Mouse (Mus musculus): Measurements from ENCODE around the gene Hfe2.
A peak's percentile ranks its signal among the peaks of the same experiment; 100 is the strongest.
"Not testable (repeated sequence)": the region's sequence is repeated elsewhere in the genome, so short reads cannot be mapped to it uniquely, and the experiment has no call there.

The Hfe2 gene

GRCm38 (mm10) chr3:96496620-96497275 lies 28.2 kb upstream of the Hfe2 start:
- not testable (repeated sequence) for DNase-seq (ENCODE audit: low spot score)

DNA sequence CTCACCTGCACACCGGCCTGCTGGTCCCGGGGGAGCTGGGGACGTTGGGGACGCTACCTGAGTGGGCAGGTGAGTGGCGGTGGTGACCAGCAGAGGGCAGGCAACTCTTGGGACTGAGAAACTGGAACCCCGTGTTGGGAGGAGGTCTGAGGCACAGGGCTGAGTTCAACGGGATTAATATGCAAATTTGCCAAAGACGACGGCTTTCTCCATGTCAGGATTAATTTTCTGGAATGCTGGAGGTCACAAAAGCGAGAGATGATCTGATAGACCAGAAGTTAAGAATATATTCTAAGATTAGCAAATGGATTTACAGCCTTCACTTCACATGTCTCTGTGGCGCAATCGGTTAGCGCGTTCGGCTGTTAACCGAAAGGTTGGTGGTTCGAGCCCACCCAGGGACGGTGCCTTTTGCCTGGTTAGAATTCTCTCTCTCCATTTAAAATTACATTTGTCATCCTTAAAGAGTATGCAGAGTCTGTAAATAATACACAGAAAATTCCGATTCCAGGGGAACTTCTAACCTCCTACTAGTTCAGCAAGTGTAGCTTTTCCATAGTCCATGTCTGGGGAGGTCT lies 27.4 kb upstream of the Hfe2 start:
- DNase-seq (ENCODE audit: low spot score), result peak; percentile 84

DNA sequence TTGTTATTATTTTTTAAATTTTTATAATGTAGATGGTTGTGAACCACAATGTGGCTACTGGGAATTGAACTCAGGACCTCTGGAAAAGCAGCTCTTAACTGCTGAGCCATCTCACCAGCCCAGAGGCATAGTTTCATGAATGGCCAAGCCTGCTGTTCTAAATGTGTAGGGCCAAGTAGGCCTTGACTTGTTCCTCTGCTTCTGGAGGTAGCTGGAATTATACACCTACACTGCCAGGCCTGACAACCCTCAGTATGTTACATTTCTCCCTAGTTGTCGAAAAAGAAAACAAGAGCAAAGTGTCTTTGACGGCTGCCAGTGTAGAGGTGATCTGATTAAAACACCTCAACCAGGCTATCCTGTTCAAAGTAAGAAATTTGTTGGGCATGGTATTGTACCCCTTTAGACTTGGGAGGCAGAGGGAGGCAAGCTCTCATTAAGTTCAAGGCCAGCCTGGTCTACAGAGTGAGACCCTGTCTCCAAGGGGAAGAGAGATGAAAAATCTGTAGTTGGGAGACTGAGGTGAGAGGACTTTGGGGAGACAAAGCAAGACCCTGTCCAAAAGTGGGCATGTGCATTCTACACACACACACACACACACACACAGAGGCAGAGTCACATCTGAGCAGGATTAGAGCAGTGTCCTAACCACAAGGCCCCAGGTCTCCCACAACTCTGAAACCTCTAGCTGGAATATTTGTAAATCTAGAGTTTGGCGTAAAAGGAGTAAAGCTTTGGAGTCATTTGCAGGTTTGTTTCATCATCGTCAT lies 26.3 kb upstream of the Hfe2 start:
- DNase-seq (ENCODE audit: low spot score), result no peak

- peak; percentile 86 for DNase-seq (ENCODE audit: low spot score)
Measured at GRCm38 (mm10) chr3:96499481-96500288, 25.3 kb upstream of the Hfe2 start.

GRCm38 (mm10) chr3:96500289-96500621 lies 24.7 kb upstream of the Hfe2 start:
- DNase-seq (ENCODE audit: low spot score), result peak; percentile 97

- DNase-seq (ENCODE audit: low spot score), result peak; percentile 92
Measured at GRCm38 (mm10) chr3:96500691-96501265, 24.2 kb upstream of the Hfe2 start.

DNA sequence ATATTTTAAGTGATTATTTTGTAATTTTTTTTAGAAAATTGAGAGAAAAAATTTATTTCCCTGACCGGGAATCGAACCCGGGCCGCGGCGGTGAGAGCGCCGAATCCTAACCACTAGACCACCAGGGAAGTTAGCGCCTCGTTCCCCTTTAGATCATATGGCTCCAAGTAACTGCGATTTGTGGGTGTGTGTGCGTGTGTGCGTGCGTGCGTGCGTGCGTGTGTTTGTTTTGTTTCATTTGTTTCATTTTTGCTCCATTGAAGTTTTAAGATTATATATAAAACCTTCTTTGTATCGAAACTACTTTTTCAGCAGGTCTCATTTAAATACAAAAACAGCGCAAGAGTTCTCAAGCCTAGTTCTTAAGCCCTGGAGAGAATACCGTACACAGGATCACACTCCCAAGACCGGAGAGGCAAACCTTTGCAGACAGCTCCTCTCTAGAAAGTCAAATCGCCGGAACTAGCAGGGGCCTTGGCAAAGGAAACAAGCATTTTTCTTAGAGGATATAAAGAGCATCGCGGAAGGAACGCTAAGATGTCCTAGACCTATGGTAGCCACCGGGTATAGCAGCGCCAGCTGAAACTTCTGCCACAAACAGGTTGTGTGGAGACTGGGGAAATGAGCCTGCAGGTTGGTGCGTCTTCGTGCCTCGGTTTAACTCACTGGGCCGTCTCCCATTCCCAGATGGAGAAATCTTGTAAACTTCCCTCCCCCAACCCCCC lies 23.4 kb upstream of the Hfe2 start:
- DNase-seq (ENCODE audit: low spot score), result peak; percentile 92

DNA sequence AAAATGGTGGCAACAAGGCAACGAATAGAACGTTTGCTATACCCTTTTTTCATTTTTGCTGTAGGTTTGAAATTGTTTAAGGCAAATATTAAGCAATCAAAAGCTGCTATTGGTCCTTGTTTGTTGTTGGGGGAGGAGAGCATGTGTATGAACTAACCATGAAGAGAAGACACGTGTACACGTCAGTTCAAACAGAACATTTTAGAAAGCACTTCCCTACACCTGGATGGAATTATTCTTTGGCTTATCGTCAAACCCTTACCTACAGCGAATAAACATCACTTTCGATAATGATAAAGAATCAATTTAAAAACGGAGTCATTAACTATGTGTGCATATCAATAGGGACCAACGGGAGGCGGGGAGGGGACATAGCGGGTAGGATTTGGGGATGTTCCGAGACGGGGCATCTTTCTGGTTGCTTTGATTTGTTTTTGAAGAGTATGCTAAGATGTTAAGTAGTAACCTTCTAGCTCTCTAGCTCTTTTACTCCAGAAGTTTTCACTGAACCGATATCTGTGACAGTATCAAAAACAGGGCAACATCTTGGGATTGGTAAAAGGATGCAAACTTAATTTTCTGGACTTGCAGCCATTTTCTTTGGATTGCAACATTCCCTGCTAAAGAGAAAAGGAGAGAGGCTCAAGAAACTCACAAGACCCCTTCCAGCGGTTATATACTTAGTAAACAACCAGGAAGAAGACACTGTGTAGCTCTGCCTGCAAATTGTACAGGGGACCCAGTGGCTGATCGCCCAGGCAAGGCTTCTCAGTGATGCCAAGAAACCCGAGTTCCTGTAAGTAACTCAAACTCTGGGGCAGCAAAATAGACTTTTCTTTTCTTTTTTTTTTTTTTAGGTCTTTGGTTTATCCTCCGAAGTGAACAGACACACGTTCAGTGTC lies 22.5 kb upstream of the Hfe2 start:
- no peak for DNase-seq (ENCODE audit: low spot score)

DNA sequence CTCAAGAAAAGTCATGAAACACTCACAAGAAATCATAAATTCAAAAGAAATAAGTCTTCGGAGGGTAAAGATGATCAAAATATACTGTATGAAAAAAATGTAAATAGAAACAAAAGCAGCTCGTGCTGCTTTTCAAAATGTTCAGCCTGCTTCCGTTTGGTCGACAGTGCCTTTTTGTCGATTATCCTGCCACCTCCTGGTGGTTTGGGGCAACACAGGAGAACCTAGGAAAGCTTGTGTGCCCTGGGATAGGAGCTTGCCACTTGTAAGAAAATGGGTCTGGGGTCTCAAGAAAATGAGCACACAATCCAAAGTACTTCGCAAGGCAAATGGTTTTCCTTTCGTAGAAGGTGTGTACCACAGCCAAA lies 21.9 kb upstream of the Hfe2 start:
- peak; percentile 80 for DNase-seq (ENCODE audit: low spot score)

GRCm38 (mm10) chr3:96503946-96504345 lies 21.0 kb upstream of the Hfe2 start:
- DNase-seq (ENCODE audit: low spot score), result no peak

- DNase-seq (ENCODE audit: low spot score), result no peak
Measured at GRCm38 (mm10) chr3:96504931-96505330, 20.0 kb upstream of the Hfe2 start.

DNA sequence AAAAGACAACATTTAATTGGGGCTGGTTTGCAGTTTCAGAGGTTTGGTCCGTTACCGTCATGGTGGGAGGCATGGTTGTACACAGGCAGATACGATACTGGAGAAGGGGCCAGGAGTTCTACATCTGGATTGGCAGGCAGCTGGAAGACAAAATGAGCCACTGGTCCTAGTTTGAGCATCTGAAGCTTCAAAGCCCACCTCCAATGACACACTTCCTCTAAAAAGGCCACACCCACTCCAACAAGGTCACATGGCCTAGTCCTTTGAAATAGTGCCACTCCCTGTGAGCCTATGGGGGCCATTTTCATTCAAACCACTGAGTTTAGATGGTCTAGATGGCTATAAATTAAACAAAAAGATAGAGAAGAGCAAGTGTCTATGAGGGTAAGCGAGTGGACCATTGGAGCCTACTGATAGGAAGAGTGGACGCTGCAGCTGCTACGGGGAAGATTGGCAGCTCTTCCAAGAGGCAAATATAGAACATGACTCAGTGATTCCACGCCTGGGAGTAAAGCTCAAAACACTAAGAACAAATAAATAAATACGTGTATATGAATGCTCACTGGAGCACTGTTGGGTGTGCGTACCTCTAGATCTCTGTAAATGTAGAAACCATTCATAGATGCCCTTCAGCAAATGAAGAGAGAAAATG lies 18.4 kb upstream of the Hfe2 start:
- DNase-seq (ENCODE audit: low spot score), result no peak

DNA sequence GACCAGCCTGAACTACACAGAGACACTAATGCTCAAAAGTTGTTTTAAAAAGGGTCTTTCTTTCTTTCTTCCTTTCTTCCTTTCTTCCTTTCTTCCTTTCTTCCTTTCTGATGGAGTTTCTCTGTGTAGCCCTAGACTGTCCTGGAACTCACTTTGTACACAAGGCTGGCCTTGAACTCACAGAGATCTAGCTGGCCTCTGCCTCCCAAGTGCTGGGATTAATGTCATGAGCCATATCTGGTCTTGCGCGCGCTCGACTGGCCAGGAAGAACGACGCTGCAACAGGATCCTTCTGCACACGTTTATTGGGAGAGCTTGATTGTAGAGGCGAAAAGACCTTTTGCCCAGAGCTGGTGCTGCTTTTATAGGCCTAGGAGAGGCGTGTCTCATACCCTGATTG lies 17.0 kb upstream of the Hfe2 start:
- DNase-seq (ENCODE audit: low spot score), result not testable (repeated sequence)

DNA sequence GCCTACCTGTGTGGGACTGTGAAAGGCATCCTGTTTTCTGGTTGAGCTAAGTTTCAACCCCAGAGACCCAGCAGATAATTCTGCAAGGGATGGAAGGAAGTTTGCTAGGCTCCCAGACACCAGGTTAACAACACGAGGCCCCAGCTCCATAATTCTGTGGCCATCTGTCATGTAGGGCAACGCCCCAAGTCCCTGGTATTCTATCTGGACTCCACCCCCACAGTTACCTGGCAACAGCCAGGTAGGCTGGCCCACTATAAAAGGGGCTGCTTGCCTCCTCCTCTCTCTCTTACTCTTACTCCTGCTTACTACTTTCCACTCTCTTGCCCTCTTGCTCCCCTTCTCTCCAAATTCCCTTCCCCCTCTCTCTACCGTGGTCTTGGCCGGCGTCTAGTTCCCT lies 4.8 kb upstream of the Hfe2 start:
- DNase-seq (ENCODE audit: low spot score), result no peak

- no peak for DNase-seq (ENCODE audit: low spot score)
Measured at GRCm38 (mm10) chr3:96522149-96522548, 2.8 kb upstream of the Hfe2 start.

DNA sequence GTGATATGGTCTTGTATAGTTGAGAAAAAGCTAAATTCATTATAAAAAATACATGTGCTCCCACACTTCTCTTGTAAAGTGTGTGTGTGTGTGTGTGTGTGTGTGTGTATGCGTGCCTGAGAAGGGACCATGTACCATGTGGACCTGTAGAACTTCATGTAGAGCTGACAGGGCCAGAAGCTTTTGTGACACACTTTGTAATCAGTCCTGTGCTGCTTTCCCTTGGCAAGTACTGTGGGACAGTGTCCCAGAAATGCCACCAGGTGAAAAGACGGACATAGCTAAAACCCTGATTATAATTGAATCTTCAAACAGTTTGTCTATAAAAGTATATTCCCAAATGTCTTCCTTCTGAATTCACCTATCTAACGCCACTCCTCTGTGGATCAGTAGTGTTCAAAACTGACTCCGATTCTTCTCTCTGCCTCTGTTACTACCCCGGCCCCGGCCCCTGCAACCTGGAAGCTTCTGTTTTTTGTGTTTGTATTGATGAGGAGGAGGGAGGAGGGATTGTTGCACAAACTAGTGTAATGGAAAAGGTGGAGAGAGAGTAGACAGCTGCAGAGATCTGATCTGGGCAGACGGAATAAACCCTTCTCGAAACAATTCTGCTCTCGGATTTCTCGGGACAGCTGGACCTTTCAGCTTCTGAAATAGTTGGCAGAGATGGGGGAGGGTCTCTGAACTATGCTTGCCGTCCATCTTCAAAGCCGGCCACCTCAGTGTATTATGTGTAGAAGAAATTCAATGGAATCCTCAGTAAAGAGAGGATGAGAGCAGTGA lies 753 bp upstream of the Hfe2 start:
- DNase-seq (ENCODE audit: low spot score), result no peak

DNA sequence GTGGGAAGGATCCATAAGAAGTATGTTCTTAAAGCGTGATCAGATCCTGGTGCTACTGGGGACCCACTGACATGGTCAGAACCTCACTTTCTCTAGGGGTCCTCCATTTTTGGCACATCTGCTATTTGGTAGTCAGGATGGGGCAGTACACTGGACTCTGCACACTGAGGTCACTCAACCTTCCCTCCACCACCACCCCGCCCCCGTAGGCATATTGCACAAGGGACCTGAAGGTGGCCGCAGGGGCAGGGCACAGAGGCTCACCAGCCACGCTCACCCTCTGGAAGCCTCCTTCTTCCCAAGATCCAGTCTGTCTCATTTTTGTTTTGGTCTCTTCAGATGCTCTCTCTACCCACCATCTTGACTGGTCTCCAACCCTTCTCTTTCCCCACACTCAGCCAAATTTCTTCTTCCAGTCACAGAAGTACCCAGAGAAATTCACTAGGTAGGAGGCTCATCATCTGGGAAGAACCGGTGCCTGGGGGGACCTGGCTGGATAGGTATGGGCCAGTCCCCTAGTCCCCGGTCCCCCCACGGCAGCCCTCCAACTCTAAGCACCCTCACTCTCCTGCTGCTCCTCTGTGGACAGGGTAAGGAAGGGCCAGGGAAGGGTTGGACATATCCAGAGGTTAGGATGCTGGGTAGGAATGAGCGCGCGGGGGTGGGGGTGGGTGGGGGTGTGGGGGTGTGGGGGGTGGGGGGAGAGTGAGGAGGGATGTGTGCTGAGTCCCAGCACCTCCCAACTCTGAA lies 1.2 kb downstream of the Hfe2 start:
- DNase-seq (ENCODE audit: low spot score), result no peak

DNA sequence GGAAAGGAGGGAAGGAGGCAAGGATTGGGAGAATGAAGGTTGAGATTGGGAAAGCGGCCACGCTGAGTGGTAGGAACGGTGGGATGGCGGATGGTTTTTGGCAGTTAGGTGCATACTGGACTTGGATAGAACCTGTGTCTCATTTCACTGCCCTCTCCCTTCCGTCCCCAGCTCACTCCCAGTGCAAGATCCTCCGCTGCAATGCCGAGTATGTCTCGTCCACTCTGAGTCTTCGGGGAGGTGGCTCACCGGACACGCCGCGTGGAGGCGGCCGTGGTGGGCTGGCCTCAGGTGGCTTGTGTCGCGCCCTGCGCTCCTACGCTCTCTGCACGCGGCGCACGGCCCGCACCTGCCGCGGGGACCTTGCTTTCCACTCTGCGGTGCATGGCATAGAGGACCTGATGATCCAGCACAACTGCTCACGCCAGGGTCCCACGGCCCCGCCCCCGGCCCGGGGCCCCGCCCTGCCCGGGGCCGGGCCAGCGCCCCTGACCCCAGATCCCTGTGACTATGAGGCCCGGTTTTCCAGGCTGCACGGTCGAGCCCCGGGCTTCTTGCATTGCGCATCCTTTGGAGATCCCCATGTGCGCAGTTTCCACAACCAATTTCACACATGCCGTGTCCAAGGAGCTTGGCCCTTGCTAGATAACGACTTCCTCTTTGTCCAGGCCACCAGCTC lies 2.0 kb downstream of the Hfe2 start:
- no peak for DNase-seq (ENCODE audit: low spot score)
